Mouse (Mus musculus) lung, adult 2 months (tissue): ENCODE results near the gene Lalba. TPM values are rescaled to one million over a fixed set of nuclear protein-coding genes. Genes with fewer than 3 reads are reported as not detected.

Experiments used
- DNase-seq: peaks from one replicate; pipeline ENCODE4 v3.0.0; 2022
- H3K4me1 ChIP-seq: fragments of 200-500 bp; 2 replicates; pipeline ENCODE4 v1.6.1; 2011; ENCODE audit warnings: low read length; ENCODE audit not compliant: control insufficient read depth, insufficient read depth
- H3K4me3 ChIP-seq: fragments of 200-500 bp; replicated peaks from 2 replicates; pipeline ENCODE3; 2011; ENCODE audit warnings: low read depth, mild to moderate bottlenecking, control low read depth, low read length; ENCODE audit errors: extremely low read depth
- CTCF ChIP-seq: fragments of 200-500 bp; IDR thresholded peaks from 2 replicates; pipeline ENCODE4 v1.5.1; 2011; ENCODE audit warnings: mild to moderate bottlenecking, low read length, control low read depth; ENCODE audit not compliant: insufficient read depth
- POLR2A ChIP-seq: fragments of 200-500 bp; IDR thresholded peaks from 2 replicates; pipeline ENCODE4 v1.6.1; 2011; ENCODE audit warnings: low read depth, mild to moderate bottlenecking, control low read depth, low read length, borderline replicate concordance; ENCODE audit errors: extremely low read depth
- WGBS: fragments of 180-500 bp; shearing (Covaris S2); methylation state at CpG from one replicate; pipeline ENCODE4 v1.1.7; 2018; 5-methylcytosine and 5-hydroxymethylcytosine counted together
- polyA plus RNA-seq: library from polyadenylated mRNA; depleted of rRNA; stranded (reverse); fragments of >200 nt; gene quantifications from 2 replicates; pipeline ENCODE4 v1.2.3, GENCODE M21; 2012

The Lalba gene
- polyA plus RNA-seq, 1 experiment = 0.39 TPM

DNA sequence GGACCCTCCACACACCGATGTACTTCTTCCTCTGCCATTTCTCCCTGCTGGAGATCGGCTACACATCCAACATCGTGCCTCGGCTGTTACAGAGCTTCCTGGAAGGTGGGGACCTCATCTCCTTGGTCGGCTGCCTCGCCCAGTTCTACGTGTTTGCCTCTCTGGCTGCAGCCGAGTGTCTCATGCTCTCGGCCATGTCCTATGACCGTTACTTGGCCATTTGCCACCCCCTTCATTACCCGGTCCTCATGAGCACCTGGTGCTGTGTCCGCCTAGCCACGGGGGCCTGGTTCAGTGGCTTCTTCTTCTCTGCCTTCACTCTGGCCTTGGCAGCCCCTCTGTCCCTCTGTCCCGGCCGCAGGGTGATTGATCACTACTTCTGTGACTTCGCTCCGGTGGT, 15.1 kb upstream of the Lalba start:
- WGBS = 78% methylated on average over 17 of the region's 17 CpGs
- Histone ChIP-seq H3K4me1 (no peaks in the 10 kb centered on the region), H3K4me3 (no peak overlapping the region)
- no peak for TF ChIP-seq CTCF
- no peak for TF ChIP-seq POLR2A
- DNase-seq = no peak

DNA sequence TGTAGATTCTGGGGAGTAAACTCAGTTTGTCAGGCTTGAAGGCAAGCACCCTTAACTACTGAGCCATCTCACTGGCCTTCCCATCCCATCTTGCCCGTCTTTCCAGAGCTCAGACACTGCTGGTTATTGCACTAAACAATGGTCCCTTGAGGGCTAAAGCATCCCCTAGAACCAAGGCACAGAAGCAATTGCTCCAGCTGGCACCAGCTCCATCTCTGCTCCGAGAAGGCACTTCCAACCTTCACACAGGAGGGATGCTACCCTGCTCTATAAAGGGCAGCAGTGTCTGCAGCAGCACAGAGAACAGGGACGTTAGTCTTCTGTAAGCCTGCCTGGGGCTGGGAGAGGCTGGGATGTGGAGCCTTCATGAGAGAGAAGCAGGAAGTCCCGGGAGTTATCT, 9.6 kb upstream of the Lalba start, which contains the start of gene Olfr279:
TSS of gene Olfr279 (plus strand) at position 301 of the 400 bp plus-strand sequence.
- Histone ChIP-seq H3K4me3 (no peak within 1 kb of the TSS), H3K4me1 (peaks cover 3% of the 10 kb centered on the region)
- no peak for DNase-seq
- TF ChIP-seq CTCF = no peak
- TF ChIP-seq POLR2A = no peak
- 45% methylated on average over 4 of the region's 4 CpGs for WGBS

DNA sequence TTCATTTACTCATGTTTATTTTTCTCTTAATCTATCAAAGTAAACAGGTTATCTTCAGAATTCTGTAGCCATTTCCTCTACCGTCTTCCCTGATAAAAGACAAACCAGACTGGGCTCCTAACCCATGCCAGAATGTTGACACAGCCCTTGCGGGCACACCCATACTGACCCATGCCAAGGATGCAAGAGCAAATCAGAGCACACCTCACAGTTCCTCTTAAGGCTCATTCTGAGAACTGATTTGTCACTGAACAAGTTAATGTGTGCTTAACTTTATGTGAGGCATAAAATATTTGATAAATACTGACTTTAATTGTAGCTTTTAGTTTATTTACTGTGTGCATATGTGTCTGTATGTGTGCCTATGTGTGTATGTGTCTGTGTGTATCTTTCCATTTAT, 8.8 kb upstream of the Lalba start:
- Histone ChIP-seq H3K4me3 (no peak overlapping the region), H3K4me1 (peaks cover 3% of the 10 kb centered on the region)
- no peak for DNase-seq
- 27% methylated on average over 2 of the region's 2 CpGs for WGBS
- TF ChIP-seq POLR2A (no peak), CTCF (no peak)

DNA sequence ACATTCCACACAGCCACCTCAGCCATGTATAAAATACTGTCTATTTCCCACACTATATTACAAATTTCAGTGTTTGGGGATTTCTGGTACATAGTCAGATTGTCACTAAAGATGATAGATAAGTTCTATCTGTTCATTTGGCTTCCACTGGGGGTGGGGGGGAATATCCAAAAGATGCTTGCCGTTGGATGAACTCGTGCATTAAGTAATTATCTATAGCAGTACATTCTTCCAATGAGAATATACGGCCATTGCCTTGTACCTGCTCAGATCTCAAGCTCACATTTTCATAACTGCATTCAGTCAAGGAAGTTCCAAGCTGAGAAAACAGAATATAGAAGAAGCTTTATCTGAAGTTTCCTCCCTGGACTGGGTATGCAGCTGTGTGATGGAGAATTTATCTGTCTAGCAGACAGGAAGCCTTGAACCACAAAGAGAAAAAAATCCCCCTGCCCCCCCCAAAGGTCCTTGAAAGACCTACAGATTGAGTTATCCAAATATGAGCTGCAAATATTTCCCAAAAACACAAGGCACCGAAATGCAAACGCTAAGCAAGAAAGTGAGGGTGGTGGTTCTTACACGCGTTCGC, 4.0 kb upstream of the Lalba start:
- 90% methylated on average over 8 of the region's 8 CpGs for WGBS
- TF ChIP-seq POLR2A (no peak), CTCF (no peak)
- no peak for DNase-seq
- peaks cover 14% of the 10 kb centered on the region for H3K4me1 ChIP-seq
- H3K4me3 ChIP-seq = no peak overlapping the region

DNA sequence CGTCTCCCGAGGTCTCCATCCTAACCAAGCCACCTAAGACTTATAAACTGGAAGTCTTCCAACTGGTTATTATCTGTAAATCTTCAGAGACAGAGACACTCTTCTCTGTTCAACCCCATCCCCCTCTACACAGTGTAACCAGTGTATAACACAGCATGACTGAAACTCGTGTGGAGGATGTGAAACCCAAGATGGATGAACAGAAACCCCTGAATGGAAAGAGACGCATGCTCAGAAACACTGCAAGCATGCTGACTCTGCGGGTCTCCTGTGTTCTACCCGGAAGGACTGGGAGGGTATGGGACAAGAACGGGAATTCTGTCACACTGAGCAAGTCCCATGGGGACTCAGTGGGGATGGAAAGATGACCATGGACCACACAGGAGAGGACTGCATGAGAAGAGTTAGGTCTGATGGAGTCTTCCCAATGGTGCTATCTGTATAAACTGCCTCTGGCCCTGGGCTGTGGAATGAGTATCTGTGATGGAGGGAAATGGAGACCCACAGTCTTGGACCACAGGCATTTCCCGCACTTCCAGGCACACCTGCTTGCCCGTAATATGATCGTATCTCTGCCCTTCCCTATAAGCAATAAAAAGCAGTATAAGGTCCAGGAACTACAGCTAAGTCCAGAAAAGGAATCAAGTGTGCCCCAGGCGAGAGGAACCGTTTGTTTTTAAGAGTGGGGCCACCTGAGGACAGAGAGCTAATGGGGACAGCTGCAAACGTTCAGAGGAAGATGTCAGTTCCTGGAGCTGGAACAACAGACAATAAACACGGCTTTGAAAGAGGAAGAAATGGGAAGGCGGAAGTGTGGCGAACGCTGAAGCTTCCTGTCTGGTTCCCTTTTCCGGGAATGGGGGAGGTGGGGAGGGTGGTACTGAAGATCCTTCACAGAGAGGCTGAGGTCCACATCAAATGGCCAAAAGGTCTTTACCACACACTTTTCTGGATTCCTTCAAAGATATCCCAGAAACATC, 1.7 kb upstream of the Lalba start:
- WGBS = 44% methylated on average over 18 of the region's 18 CpGs
- TF ChIP-seq POLR2A (no peak), CTCF (no peak)
- H3K4me3 ChIP-seq = no peak overlapping the region
- H3K4me1 ChIP-seq = peaks cover 11% of the 10 kb centered on the region
- DNase-seq = no peak

DNA sequence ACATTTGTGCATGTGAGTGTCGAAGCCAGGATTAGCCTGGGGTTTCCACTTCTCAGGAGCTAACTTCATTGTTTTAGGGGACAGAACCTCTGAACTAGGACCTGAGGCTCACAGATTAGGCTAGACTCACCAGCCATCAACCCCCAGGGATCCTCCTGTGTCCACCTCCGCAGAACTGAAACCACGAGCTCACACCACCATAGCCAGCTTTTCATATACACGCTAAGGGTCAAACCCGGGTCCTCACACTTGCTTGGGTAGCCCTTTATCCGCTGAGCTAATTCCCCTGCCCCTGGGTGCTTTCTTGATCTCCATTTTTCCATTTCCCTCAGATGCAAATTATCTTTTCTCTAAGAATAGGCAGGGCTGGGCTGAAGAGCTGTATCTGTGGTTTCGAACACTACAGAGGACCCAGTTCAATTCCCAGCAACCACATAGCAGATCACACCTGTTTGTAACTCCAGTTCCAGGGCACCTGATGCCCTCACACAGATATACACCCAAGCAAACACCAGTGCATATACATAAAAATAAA, 2.9 kb downstream of the Lalba start:
- Histone ChIP-seq H3K4me1 (peaks cover 11% of the 10 kb centered on the region), H3K4me3 (no peak overlapping the region)
- TF ChIP-seq POLR2A = no peak
- no peak for TF ChIP-seq CTCF
- 79% methylated on average over 7 of the region's 7 CpGs for WGBS
- DNase-seq = no peak

DNA sequence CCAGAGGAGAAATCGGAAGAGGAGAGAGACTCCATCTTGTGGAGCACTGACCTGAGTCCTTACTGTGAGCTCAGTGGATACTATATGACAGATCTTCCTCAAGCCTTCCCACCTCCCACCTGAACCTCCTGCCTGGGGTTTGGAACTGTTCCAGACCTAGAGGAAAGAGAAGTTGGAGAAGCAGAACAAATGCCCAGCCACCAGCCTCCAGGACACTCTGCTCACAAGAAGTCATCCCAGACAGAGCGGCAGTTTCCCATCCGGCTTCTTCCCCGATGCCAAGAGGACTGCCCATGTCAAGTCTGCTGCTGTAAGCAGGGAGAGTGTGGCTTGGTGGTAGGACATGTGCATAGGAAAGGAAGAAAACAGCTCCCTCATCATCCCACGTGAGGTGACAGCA, 6.2 kb downstream of the Lalba start:
- 72% methylated on average over 5 of the region's 5 CpGs for WGBS
- H3K4me3 ChIP-seq = no peak overlapping the region
- TF ChIP-seq POLR2A = no peak
- TF ChIP-seq CTCF = no peak
- H3K4me1 ChIP-seq = no peaks in the 10 kb centered on the region
- DNase-seq = no peak

DNA sequence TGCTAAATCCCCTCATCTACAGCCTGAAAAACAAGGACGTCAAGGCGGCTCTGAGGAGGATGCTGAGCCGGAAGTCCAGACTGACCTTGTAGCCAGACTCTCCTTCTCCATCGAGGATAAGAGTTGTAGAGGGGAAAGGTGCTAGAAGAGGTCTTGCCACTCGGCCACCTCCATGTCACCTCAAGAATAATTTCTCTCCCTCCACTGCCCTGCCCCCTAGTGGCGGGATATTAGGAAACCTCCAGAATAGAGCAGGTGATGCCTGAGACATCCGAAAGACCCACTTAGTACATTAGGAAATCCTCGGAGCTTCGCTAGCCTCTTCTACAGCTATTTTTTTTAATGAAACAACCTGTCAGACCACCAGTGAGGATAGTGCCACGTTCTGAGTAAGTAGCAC, 7.1 kb downstream of the Lalba start:
- peak; percentile 49 for DNase-seq
- no peak overlapping the region for H3K4me3 ChIP-seq
- H3K4me1 ChIP-seq = no peaks in the 10 kb centered on the region
- 44% methylated on average over 10 of the region's 10 CpGs for WGBS
- peak; percentile 61 for TF ChIP-seq CTCF
- TF ChIP-seq POLR2A = no peak

DNA sequence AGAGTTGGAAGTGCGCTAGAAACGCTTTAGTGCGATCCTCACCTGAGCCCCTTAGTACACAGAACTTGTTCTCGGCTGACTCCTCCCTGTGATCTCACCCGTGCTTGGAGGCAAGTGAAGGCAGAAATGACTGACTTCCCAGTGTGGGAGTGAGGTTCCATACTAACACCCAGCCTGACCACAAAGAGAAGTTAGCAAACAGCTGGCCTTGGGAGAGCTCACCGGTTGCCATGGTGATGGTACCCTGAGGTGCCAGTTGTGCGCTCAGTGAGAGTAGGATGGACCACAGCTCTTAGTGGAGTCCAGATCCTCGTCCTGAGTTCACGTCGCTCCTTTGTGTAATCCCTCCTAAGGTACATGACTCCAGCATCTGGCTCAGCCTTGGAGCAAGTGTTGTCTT, 7.6 kb downstream of the Lalba start:
- no peak for DNase-seq
- WGBS = 75% methylated on average over 10 of the region's 10 CpGs

DNA sequence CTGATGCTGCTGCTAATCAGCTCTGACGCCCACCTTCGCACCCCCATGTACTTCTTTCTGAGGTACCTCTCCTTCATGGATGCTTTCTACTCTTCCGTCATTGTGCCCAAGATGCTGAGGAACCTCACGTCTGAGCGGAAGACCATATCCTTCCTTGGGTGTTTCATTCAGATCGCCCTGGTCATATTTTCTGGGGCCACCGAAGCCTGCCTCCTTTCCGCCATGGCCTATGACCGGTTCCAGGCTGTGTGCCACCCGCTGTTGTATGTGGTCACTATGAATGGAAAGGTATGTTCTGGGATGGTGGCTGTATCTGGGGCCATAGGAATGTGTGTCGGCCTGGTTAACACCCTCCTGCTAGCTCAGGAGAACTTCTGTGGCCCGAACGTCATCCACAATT, 11.0 kb downstream of the Lalba start:
- no peak for DNase-seq
- 92% methylated on average over 13 of the region's 13 CpGs for WGBS
- no peak overlapping the region for H3K4me3 ChIP-seq
- H3K4me1 ChIP-seq = no peaks in the 10 kb centered on the region
- no peak for TF ChIP-seq POLR2A
- no peak for TF ChIP-seq CTCF

More for the DNA sequence above, 7.6 kb downstream of the Lalba start:
- TF ChIP-seq POLR2A (no peak), CTCF (no peak)
- Histone ChIP-seq H3K4me1 (no peaks in the 10 kb centered on the region), H3K4me3 (no peak overlapping the region)
